Mouse (Mus musculus): ENCODE measurements around the gene Rtl8b.
"Not testable (repeated sequence)": the region's sequence is repeated elsewhere in the genome, so short reads cannot be mapped to it uniquely, and the experiment has no call there.

The Rtl8b gene

DNA sequence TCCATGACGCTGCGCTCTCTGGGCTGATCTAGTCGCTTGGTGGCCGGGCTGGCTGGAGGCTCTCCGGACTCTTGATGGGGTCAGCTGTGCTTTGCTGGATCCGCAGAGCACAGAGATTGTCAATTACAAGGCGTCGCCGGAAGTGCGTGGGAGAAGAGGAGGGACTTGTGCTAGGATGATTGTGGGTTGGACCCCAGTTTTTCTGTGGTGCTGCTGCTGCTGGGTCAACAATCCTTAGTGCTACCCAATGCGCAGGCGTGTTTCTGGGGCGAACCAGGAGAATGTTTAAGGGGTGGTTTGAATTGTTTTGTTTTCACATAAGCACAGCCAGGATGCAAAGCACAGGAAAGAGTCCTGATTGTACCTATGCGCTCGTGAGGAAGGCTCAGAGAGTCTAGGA is at the start of gene Rtl8b:
Gene Rtl8b (minus strand): TSS at position 115 of the 400 bp plus-strand sequence.
- peak; percentile 73 to 79 for DNase-seq

GRCm38 (mm10) chrX:53716323-53717182 is 46.3 kb upstream of the Rtl8b start:
- peak; percentile 30 to 67 for DNase-seq

DNA sequence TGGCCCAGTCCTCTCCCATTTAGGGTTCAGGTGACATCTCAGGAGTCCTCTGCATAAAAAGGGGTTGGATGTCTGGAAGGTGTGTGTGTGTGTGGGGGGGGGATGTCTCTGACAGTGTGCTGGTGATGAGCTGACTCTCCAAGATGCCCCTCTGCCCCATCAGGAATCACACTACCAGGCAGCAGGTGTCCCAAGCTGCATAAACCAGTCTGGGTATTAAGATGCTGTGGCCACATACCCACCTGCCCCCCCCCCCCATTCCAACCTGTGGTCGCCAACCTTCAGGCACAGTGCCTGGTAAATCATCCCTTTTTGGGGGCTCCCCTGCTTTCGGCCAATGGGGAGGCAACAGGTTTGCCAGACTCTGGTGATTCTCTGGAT is 45.7 kb upstream of the Rtl8b start:
- no peak for DNase-seq

GRCm38 (mm10) chrX:53702673-53703072 is 32.5 kb upstream of the Rtl8b start:
- peak in 1 of 2 experiments; percentile 32 for DNase-seq

GRCm38 (mm10) chrX:53699225-53699624 is 29.0 kb upstream of the Rtl8b start:
- DNase-seq, result no peak

DNA sequence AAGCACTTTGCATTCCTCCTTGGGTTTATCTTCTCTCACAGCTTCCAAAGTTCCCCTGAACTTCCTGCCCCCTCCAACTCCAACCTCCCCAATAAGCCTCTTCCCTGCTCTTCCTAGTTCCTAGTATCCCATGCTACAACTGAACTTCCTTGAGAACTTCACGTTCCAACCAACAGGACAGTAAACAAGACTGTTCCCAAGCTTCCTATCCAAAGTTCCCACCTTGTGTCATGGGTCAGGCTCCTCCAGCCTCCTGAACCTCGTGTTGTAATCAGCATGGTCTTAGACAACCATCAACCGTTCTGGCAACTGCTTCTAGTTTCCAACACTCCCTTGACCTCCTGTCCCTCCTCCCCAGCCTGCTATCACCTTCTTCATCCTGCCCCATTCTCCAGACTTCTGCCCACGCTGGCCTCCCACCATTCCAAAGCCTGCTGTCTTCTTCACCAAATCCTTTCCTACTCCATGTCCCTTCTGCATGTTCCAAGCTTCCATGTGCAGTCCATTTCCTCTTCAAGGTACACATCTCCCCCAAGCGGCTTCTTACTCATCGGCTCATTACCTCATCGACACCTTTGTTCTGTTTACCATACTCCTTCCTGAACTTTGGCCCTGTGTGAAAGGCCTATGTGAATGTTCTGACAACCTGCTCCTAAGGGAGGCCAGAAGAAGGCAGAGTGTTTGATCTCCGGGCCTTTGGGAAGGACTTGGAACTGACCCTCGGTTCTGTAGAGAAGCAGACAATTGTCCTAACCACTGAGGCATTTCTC is 24.0 kb upstream of the Rtl8b start:
- no peak for DNase-seq

GRCm38 (mm10) chrX:53693141-53693540 is 22.9 kb upstream of the Rtl8b start:
- no peak for DNase-seq

- no peak for DNase-seq
Measured at GRCm38 (mm10) chrX:53692065-53692464, 21.9 kb upstream of the Rtl8b start.

DNA sequence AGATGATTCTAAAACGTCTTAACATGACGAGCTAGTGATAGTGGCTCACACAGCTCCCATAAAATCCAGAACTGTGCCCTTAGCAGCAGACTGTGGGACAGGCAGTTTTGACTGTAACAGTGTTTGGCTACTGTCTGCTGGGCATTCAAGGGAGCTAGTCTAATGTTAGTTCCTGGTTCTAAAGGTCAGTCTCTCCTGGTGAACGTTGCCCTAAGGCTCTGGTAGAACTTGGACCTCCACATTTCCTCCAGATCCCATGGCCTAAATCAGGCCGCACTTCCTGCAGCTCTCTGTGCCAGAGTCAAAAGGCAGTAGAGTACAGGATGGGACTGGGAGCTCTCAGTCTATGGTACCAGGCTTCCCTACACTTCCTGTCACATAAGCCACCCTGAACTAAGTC is 14.5 kb upstream of the Rtl8b start:
- DNase-seq, result peak; percentile 39

GRCm38 (mm10) chrX:53682650-53683049 is 12.4 kb upstream of the Rtl8b start:
- DNase-seq, result not testable (repeated sequence)

DNA sequence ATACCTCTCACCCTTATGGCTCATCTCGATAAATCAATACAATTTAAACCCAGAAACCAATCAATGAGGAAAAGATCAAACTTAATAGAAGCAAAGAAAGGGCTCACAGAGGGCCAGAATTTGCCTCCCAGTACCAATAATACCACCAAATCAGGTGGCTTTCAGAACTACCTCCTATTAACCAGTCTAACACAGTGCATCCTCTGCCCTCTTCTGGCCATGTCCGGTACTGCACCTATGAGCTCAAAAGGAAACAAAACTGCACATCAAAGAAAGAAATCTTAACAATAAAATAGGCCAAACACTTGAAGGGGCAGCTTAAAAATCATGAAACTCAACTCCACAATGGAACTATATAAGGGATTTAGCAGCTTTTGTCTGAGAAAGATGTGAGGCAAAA is 6.7 kb upstream of the Rtl8b start:
- peak; percentile 23 to 77 for DNase-seq

DNA sequence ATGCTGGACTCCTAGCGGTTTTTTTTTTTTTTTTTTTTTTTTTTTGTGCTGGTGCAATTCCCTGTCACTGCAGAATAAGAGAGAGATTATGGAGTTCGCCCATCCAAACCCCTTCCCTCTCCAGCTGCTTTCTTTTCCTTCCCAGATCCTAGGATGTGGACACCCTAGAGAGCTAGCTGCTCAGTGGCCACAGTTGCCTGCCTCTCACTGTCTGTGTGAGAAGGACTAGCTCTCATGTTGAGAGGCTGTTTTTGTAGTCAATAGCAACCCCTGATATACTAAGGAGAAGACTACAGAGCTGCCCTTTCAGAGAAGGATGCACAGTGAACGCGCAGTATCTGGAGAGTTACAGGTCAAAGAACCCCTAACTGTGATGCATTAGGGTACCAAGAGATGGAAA is 488 bp upstream of the Rtl8b start:
- not testable (repeated sequence) for DNase-seq

GRCm38 (mm10) chrX:53669557-53670270 is 494 bp downstream of the Rtl8b start:
- not testable (repeated sequence) for DNase-seq

- not testable (repeated sequence) for DNase-seq
Measured at GRCm38 (mm10) chrX:53652917-53653316, 17.3 kb downstream of the Rtl8b start.

GRCm38 (mm10) chrX:53645885-53646284 is 24.3 kb downstream of the Rtl8b start:
- DNase-seq, result no peak

DNA sequence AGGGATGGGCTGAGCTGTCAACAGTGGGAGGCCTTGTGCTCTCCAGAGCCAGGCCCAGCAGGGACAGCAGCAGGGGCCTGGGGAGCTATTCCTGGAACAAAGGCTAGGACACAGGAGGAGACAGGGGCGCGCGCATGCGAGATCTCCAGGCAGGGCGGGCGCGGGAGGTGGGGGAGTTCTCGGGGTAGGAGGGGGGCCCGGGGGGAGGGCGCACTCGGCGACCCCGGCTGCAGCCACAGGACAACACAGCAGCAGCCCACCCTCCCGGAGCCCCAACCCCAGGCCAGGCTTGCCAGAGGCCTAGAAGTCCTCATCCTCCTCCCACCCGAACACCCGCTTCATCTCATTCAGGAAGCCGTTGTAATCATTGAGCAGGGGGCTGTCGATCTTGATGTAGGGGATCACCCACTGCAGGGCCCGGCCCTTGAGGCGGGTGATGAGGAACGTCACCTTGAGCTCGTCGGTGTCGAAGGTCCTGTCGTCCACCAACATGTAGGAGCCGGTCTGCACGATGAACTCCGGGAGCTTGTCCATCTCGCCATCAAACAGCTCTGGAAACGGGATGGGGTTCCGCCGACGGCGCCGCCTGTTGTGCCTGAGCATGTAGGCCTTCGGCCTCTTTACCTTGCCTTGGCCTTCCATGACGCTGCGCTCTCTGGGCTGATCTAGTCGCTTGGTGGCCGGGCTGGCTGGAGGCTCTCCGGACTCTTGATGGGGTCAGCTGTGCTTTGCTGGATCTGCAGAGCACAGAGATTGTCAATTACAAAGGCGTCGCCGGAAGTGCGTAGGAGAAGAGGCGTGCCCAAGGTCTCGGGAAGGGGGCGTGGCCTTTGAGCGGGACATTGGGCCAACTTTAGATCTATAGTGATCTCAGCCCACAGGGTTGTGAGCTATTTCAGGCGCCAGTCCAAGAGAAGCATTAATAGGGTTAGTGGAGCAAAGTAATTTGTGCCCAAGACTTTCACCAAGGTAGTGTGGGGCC is 26.9 kb downstream of the Rtl8b start, which contains the start of gene Rtl8a:
Gene Rtl8a (minus strand): TSS at position 703 of the 982 bp plus-strand sequence.
- peak; percentile 68 to 78 for DNase-seq

GRCm38 (mm10) chrX:53642604-53642979 is 27.6 kb downstream of the Rtl8b start:
- DNase-seq, result not testable (repeated sequence)

DNA sequence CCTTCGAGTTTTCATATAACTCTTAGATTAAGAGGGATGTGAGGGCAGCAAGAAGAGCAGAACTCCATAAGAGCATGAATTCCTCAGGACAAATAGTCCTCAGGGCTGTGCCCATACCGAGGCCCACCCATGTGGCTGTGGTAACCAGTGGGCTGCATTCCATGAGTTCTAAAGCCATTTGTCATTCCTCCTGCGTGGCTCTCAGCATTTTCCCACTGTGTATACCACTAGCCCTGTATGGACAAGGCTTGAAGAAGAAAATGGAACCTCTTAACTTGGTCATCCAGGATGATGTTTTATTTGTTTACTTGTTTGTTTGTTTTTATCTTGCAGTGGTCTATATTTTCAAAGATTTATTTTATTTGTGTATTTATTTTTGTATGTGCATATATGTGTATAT is 32.1 kb downstream of the Rtl8b start:
- not testable (repeated sequence) for DNase-seq
